Mouse (Mus musculus) myocyte (in vitro differentiated cells): ENCODE results near the gene Wnk4. TPM values are rescaled to one million over a fixed set of nuclear protein-coding genes. Genes with fewer than 3 reads are reported as not detected.

Experiments
- H3K27me3 ChIP-seq: one replicate; pipeline ENCODE4 v1.6.1; 2011; ENCODE audit not compliant: control insufficient read depth, insufficient read depth, insufficient read length
- H3K36me3 ChIP-seq: one replicate; pipeline ENCODE4 v1.6.1; 2011; ENCODE audit not compliant: control insufficient read depth, insufficient read depth
- H3K4me2 ChIP-seq: one replicate; pipeline ENCODE4 v1.6.1; 2011; ENCODE audit warnings: low read depth, control low read depth
- H3K4me3 ChIP-seq: one replicate; pipeline ENCODE4 v1.5.1; 2011; ENCODE audit warnings: mild to moderate bottlenecking, control low read depth, moderate library complexity
- H3K79me2 ChIP-seq: one replicate; pipeline ENCODE4 v1.6.1; 2011; ENCODE audit not compliant: control insufficient read depth, insufficient read depth
- H3ac ChIP-seq: one replicate; pipeline ENCODE4 v1.6.1; 2011; ENCODE audit not compliant: control insufficient read depth, insufficient read length
- CEBPB ChIP-seq: IDR thresholded peaks from 2 replicates; pipeline ENCODE4 v1.6.1; 2011; ENCODE audit warnings: mild to moderate bottlenecking, moderate library complexity; ENCODE audit not compliant: poor library complexity, insufficient read depth, severe bottlenecking
- E2F4 ChIP-seq: IDR thresholded peaks from one replicate; pipeline ENCODE4 v1.6.1; 2011; ENCODE audit warnings: mild to moderate bottlenecking, control low read depth, moderate library complexity; ENCODE audit not compliant: insufficient read depth
- MAX ChIP-seq: IDR thresholded peaks from one replicate; pipeline ENCODE4 v1.6.1; 2011; ENCODE audit warnings: low read depth, mild to moderate bottlenecking, control low read depth
- MYOD1 ChIP-seq, 3 experiments: IDR thresholded peaks; one replicate each; pipeline ENCODE4 v1.6.1; 2011; ENCODE audit warnings: control low read depth in 2 of 3, low read depth in 2 of 3, mild to moderate bottlenecking in 2 of 3, moderate library complexity in 1 of 3; ENCODE audit not compliant: insufficient read length in 2 of 3, control insufficient read depth in 1 of 3
- MYOG ChIP-seq, 3 experiments: IDR thresholded peaks; one replicate each; pipeline ENCODE4 v1.6.1; 2011; ENCODE audit warnings: control low read depth in 2 of 3, low read depth in 2 of 3, mild to moderate bottlenecking in 2 of 3; ENCODE audit not compliant: insufficient read length in 2 of 3, control insufficient read depth in 1 of 3, insufficient read depth in 1 of 3
- POLR2A ChIP-seq: IDR thresholded peaks from one replicate; pipeline ENCODE4 v1.6.1; 2011; ENCODE audit warnings: low read depth, mild to moderate bottlenecking, control low read depth, moderate library complexity; ENCODE audit not compliant: insufficient read length
- POLR2AphosphoS2 ChIP-seq: IDR thresholded peaks from one replicate; pipeline ENCODE4 v1.6.1; 2011; ENCODE audit warnings: low read depth, control low read depth; ENCODE audit not compliant: insufficient read length
- REST ChIP-seq: IDR thresholded peaks from one replicate; pipeline ENCODE4 v1.6.1; 2011; ENCODE audit warnings: mild to moderate bottlenecking, control low read depth, moderate library complexity; ENCODE audit not compliant: insufficient read depth, insufficient read length
- SRF ChIP-seq: IDR thresholded peaks from one replicate; pipeline ENCODE4 v1.6.1; 2011; ENCODE audit warnings: low read depth; ENCODE audit not compliant: control insufficient read depth, insufficient read length
- TCF12 ChIP-seq: IDR thresholded peaks from one replicate; pipeline ENCODE4 v1.6.1; 2011; ENCODE audit warnings: mild to moderate bottlenecking, control low read depth; ENCODE audit not compliant: poor library complexity, insufficient read depth, severe bottlenecking
- TCF3 ChIP-seq: IDR thresholded peaks from one replicate; pipeline ENCODE4 v1.6.1; 2011; ENCODE audit warnings: low read depth, control low read depth; ENCODE audit not compliant: insufficient read length
- USF1 ChIP-seq: IDR thresholded peaks from one replicate; pipeline ENCODE4 v1.6.1; 2011; ENCODE audit warnings: low read depth, mild to moderate bottlenecking, control low read depth, moderate library complexity
- polyA plus RNA-seq: library from polyadenylated mRNA; unstranded; fragments of >200 nt; fragmentation: generic; extraction: Trizol; gene quantifications from one replicate; pipeline ENCODE4 v1.2.1, GENCODE M21; 2012; ENCODE audit warnings: missing spikeins

The Wnk4 gene
- polyA plus RNA-seq, 1 experiment: 0.19 TPM

DNA sequence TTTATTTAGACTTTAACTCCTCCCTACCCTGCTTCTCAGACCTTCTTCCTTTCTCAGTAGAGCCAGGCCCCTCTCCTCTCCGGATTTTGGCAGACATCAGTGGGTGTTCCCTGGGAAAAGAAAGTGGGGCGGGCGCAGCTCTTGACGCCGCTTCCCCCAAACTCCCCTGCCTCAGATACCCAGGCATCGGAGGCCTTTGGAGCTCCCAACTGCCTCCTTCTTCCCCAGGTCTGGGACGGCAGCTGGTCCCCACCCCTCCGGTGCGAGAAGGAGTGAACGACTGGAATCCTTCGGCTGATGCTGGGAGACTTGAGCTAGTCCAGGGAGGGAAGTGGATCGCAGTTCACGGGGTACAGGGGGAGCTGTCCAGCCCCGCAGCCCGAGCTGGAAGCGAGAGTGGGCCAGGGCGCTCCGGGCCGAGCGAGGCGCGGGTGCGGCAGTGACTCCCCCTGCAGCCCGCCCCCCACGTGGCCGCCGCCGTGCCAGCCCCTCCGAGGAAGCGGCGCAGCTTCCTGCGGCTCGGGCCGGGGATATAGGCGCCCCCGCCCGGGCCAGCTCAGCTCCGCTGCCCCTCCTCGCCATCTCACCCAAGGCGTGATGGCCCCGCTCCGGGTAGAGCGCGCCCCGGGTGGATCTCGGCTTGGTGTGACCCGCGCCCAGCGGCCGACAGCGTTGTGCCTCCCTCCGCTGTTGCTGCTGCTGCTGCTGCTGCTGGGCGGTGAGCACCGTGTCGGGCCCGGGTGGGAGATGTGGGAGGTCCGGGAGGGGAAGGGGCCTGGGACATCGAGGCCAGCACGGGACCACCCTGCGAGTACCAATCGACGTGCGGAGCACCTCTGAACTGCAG lies 14.3 kb upstream of the Wnk4 start, which contains the start of gene Ramp2:
TSS of gene Ramp2 (plus strand) at position 174 of the 847 bp plus-strand sequence.
- no peaks in the 10 kb centered on the region for H3K27me3 ChIP-seq
- peak within 1 kb of the TSS; percentile 1 for H3ac ChIP-seq
- H3K36me3 ChIP-seq: no peaks in the 10 kb centered on the region
- H3K4me2 ChIP-seq: peak within 1 kb of the TSS; percentile 75
- no peak for TF ChIP-seq POLR2A
- peak; percentile 74 for TF ChIP-seq REST
- no peaks in the 10 kb centered on the region for H3K79me2 ChIP-seq
- peak within 1 kb of the TSS; percentile 5 for H3K4me3 ChIP-seq

DNA sequence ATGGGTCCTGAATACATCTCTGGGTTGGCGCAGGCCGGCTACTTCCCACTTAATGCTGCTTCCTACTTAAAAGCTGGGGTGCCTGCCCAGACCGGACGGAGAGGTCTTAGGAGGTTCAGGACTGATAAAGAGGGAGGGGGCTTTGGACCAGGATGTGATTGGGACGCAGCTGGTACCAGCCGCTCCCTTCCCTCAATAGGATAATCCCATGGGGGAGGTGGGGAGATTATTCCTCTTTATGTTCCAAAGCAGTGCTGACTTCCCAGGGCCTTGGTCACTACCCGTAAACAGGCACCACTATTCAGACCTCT lies 13.7 kb upstream of the Wnk4 start:
- TF ChIP-seq CEBPB (no peak), POLR2A (no peak)

DNA sequence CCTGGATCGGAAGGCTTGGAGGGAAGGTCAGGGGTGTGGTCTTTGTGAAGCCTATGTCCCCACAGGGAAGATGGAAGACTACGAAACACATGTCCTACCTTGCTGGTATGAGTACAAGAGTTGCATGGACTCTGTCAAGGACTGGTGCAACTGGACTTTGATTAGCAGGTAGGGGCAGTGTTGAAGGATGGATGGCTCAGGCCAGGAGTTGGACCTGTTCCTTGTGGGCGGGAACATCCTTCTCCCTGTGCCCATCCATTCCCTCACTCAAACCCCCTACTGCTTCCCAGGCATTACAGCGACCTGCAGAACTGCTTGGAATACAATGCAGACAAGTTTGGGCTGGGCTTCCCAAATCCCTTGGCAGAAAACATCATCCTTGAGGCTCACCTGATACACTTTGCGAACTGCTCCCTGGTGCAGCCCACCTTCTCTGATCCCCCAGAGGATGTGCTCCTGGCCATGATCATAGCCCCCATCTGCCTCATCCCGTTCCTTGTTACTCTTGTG lies 12.8 kb upstream of the Wnk4 start:
- H3K4me2 ChIP-seq: no peak overlapping the region
- H3ac ChIP-seq: no peak overlapping the region
- no peaks in the 10 kb centered on the region for H3K79me2 ChIP-seq
- no peaks in the 10 kb centered on the region for H3K27me3 ChIP-seq
- H3K36me3 ChIP-seq: no peaks in the 10 kb centered on the region
- no peak for TF ChIP-seq POLR2AphosphoS2
- no peak for TF ChIP-seq USF1
- TF ChIP-seq MYOG (IDR thresholded peaks at IDR 0.05; ENCODE audit: control insufficient read depth in 1 of 3, insufficient read depth in 1 of 3, insufficient read length in 2 of 3, low read depth in 2 of 3): no peak
- H3K4me3 ChIP-seq: no peak overlapping the region

More for the DNA sequence above, 13.7 kb upstream of the Wnk4 start:
- H3K36me3 ChIP-seq: no peaks in the 10 kb centered on the region
- peak overlapping the region; percentile 1 for H3ac ChIP-seq
- peak overlapping the region; percentile 75 for H3K4me2 ChIP-seq
- H3K79me2 ChIP-seq: no peaks in the 10 kb centered on the region
- no peaks in the 10 kb centered on the region for H3K27me3 ChIP-seq
- H3K4me3 ChIP-seq: peak overlapping the region; percentile 5

DNA sequence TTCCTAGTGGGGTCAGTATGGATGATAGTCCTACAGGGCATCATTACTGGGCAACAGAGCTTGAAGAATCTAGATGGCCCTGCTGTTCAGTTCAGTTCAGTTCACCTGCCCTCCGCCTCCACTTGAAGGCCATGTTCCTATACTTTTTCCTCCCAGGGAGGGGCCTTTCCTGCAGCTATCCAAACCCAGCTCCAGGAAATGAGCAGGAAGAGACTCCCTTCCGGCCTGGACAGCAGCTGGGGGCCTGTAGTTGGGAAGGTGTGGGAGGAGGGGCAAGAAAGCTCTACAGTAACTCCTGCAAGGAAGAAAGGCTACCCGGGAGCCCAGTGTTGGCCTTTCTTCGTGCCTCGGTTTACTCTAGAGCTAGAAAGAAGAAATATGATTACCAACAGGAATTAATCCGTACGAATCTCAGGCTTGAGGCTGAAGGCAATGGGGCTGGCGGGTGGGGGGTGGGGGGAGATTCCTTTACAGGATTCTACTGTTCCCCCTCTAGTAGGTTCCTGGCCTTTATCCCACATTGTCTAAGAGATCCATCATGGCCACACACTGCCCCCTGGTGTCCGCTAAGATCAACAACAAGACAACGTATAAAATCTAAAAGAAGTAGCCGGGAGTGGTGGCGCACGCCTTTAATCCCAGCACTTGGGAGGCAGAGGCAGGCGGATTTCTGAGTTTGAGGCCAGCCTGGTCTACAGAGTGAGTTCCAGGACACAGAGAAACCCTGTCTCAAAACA lies 11.9 kb upstream of the Wnk4 start:
- Histone ChIP-seq H3K27me3 (no peaks in the 10 kb centered on the region), H3K79me2 (no peaks in the 10 kb centered on the region), H3K4me3 (no peak overlapping the region), H3K4me2 (no peak overlapping the region), H3K36me3 (no peaks in the 10 kb centered on the region), H3ac (no peak overlapping the region)
- no peak for TF ChIP-seq CEBPB
- no peak for TF ChIP-seq SRF
- no peak for TF ChIP-seq POLR2A
- no peak for TF ChIP-seq REST
- TF ChIP-seq MAX: no peak
- no peak for TF ChIP-seq USF1
- no peak for TF ChIP-seq MYOD1 (IDR thresholded peaks at IDR 0.05; ENCODE audit: control insufficient read depth in 1 of 3, insufficient read length in 2 of 3, low read depth in 2 of 3)
- TF ChIP-seq E2F4: no peak

DNA sequence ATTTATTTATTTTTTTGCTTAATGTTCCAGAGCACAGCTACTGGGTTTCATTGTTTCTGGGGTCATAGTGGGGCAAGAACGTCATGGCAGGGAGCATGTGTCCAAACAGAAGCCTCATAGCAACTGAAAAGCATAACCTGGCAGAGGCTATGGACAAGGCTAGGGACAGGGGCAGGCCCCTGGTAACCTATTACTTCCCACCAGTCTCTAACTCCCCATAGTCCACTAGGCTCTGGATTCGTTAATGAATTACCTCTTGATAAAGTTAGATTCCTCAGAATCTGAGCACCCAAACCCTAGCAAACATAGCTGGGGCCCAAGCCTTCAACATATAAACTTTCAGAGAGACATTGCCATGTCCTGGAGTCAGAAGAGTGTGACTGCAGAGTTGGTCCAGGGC lies 9.3 kb upstream of the Wnk4 start:
- no peak overlapping the region for H3ac ChIP-seq
- H3K36me3 ChIP-seq: no peaks in the 10 kb centered on the region
- H3K79me2 ChIP-seq: peaks cover 9% of the 10 kb centered on the region
- no peak overlapping the region for H3K4me3 ChIP-seq
- no peaks in the 10 kb centered on the region for H3K27me3 ChIP-seq
- TF ChIP-seq CEBPB: no peak
- no peak for TF ChIP-seq MYOD1 (IDR thresholded peaks at IDR 0.05; ENCODE audit: control insufficient read depth in 1 of 3, insufficient read length in 2 of 3, low read depth in 2 of 3)
- no peak for TF ChIP-seq MAX
- no peak for TF ChIP-seq POLR2A
- TF ChIP-seq TCF3: no peak
- TF ChIP-seq REST: no peak
- no peak for TF ChIP-seq SRF
- no peak for TF ChIP-seq E2F4
- no peak for TF ChIP-seq POLR2AphosphoS2
- TF ChIP-seq MYOG (IDR thresholded peaks at IDR 0.05; ENCODE audit: control insufficient read depth in 1 of 3, insufficient read depth in 1 of 3, insufficient read length in 2 of 3, low read depth in 2 of 3): no peak
- TF ChIP-seq USF1: no peak
- no peak for TF ChIP-seq TCF12
- no peak overlapping the region for H3K4me2 ChIP-seq
